Mouse (Mus musculus): ENCODE data around the gene Bcl2l1. TPM values are rescaled to one million over a fixed set of nuclear protein-coding genes. Genes with fewer than 3 reads are reported as not detected.

Gene Bcl2l1
- total and polyA plus RNA-seq, 2 experiments from 2014 or later, result 124 to 158 TPM

DNA sequence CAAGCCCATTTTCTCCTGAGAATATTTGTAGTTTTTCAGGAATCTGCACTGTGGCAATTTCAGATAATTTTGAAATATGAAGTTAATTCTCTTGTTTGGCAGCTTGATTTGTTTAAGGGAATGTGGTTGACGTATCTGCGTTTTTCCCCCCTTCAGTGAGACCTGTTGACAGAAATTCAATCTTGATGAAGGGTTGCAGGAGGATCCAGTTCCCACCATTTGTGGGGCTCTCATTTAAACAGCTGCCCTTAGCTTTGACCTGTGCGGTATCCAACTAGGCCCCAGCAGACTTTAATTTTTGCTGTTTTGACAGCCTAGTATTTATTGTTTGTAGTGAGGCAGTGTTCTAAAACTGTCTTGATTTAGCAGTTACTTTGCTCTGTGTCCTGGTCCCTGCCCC is 28.0 kb upstream of the Bcl2l1 start:
- Histone ChIP-seq H3K27ac (ENCODE audit: low read depth, low read length) (no peak overlapping the region), H3K36me3 (ENCODE audit: insufficient read depth, low read length) (no peaks in the 10 kb centered on the region), H3K4me2 (ENCODE audit: low read depth, low read length, poor library complexity, severe bottlenecking) (no peak overlapping the region), H3K9ac (replicated peaks; ENCODE audit: low read length, poor library complexity, severe bottlenecking) (no peak overlapping the region), H3K4me1 (ENCODE audit: insufficient read depth, low read length) (no peaks in the 10 kb centered on the region), H3K4me3 (ENCODE audit: low read depth, low read length) (no peak overlapping the region), H3K9me3 (ENCODE audit: low read length) (no peaks in the 10 kb centered on the region), H3K27me3 (ENCODE audit: insufficient read depth, low read length) (no peaks in the 10 kb centered on the region)
- DNase-seq (ENCODE audit: low spot score) (no peak), ATAC-seq (ENCODE audit: low FRiP score) (no peak)
- no peak for TF ChIP-seq CTCF (IDR thresholded peaks at IDR 0.05)
- 90% methylated on average over 3 of the region's 3 CpGs for WGBS

DNA sequence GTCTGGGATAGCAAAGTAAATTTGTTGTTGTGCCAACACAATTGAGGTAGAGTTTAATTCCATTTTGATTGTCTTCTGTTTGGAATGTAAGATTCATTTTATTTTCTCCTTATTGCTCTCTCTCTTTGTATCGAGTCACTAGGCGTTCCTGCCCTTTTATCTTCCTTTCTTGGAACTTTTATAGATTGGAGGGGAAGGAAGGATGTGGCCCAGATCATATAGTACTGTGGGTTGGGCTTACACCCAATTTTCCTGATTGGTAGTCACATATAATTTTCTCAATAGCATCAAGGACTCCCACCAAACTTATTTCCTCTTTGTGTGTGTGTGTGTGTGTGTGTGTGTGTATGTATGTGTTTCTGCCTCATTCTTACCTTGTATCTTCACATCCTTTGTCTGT is 16.9 kb upstream of the Bcl2l1 start:
- 3% methylated on average over 2 of the region's 2 CpGs for WGBS
- H3K36me3 ChIP-seq (ENCODE audit: insufficient read depth, low read length), result no peaks in the 10 kb centered on the region
- no peaks in the 10 kb centered on the region for H3K9me3 ChIP-seq (ENCODE audit: low read length)
- ATAC-seq (ENCODE audit: low FRiP score) (no peak), DNase-seq (ENCODE audit: low spot score) (no peak)
- H3K4me2 ChIP-seq (ENCODE audit: low read depth, low read length, poor library complexity, severe bottlenecking), result peak overlapping the region; percentile 92
- H3K27ac ChIP-seq (ENCODE audit: low read depth, low read length), result no peak overlapping the region
- no peaks in the 10 kb centered on the region for H3K27me3 ChIP-seq (ENCODE audit: insufficient read depth, low read length)
- no peak overlapping the region for H3K9ac ChIP-seq (replicated peaks; ENCODE audit: low read length, poor library complexity, severe bottlenecking)
- H3K4me1 ChIP-seq (ENCODE audit: insufficient read depth, low read length), result no peaks in the 10 kb centered on the region
- H3K4me3 ChIP-seq (ENCODE audit: low read depth, low read length), result peak overlapping the region; percentile 53
- no peak for TF ChIP-seq CTCF (IDR thresholded peaks at IDR 0.05)

DNA sequence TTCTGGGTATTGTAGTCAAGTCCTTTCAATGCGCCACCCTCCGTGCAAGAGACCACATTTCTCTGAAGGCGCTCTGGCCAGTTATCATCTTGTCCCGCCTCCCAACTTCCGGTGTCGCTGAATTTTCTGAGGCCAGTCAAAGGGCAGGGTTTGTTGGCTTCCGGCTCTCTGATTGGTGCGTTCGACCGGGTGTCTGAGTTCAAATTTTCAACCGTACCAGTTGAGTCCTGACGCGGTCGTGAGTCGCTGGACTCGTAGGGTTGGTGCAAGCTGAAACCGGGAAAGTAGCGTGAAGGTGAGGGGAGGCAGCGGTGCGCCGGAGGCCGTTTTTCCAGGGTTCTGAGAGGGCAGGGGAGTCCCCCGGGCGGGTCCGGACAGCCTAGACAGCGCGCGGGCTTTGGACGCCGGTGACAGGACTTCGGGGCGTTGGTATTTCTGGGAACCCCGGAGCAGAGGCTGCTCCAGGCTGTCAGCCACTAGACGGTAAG is 16.3 kb upstream of the Bcl2l1 start, which contains the start of gene Tpx2:
Gene Tpx2, plus strand, starts transcription at position 150 of the 488 bp plus-strand sequence.
- H3K27ac ChIP-seq (ENCODE audit: low read depth, low read length), result no peak within 1 kb of the TSS
- peak; percentile 98 for ATAC-seq (ENCODE audit: low FRiP score)
- WGBS, result under 1% methylated on average over 34 of the region's 34 CpGs

DNA sequence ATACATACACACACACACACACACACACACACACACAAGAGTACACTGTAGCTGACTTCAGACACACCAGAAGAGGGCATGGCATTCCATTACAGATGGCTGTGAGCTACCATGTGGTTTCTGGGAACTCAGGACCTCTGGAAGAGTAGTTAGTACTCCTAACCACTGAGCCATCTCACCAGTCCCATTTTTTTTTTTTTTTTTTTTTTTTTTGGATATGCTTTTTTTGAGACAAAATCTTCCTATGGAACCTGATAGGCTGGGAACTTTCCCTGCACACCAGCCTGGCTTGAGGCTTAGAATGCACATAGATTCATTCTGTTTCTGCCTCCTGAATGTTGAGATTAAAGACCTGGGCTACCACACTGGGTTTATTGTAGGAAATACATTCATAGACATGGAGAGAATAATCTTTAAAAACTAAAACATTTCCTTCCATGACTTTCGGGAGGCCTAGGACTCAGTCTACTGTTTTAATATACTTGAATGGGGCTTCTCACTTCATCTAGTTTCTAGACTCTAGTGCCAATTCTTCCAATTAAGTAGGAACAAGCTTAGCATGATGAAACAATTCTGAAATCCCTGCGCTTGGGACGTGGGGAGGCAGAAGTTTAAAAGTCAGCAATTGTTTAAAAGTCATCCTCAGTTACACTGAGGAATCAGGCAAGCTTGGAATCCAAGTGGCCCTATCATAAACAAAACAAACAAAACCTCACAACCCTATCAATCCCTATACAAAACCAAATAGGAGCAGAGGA is 15.7 kb upstream of the Bcl2l1 start:
- peak overlapping the region; percentile 40 for H3K4me2 ChIP-seq (ENCODE audit: low read depth, low read length, poor library complexity, severe bottlenecking)
- no peaks in the 10 kb centered on the region for H3K36me3 ChIP-seq (ENCODE audit: insufficient read depth, low read length)
- peak overlapping the region; percentile 53; the same call in 1 of the 2 replicates for H3K4me3 ChIP-seq (ENCODE audit: low read depth, low read length)
- no peak overlapping the region for H3K27ac ChIP-seq (ENCODE audit: low read depth, low read length)
- ATAC-seq (ENCODE audit: low FRiP score) (no peak; the same call in 1 of the 2 replicates), DNase-seq (ENCODE audit: low spot score) (no peak)
- 9% methylated on average over 3 of the region's 3 CpGs for WGBS
- H3K9ac ChIP-seq (replicated peaks; ENCODE audit: low read length, poor library complexity, severe bottlenecking), result no peak overlapping the region
- TF ChIP-seq CTCF (IDR thresholded peaks at IDR 0.05), result no peak
- H3K9me3 ChIP-seq (ENCODE audit: low read length), result no peaks in the 10 kb centered on the region
- H3K27me3 ChIP-seq (ENCODE audit: insufficient read depth, low read length), result no peaks in the 10 kb centered on the region
- H3K4me1 ChIP-seq (ENCODE audit: insufficient read depth, low read length), result no peaks in the 10 kb centered on the region

More for the DNA sequence above, 16.3 kb upstream of the Bcl2l1 start, which contains the start of gene Tpx2:
- peak; percentile 61 for TF ChIP-seq CTCF (IDR thresholded peaks at IDR 0.05)
- H3K4me2 ChIP-seq (ENCODE audit: low read depth, low read length, poor library complexity, severe bottlenecking), result peak within 1 kb of the TSS; percentile 92
- peak within 1 kb of the TSS; percentile 53 for H3K4me3 ChIP-seq (ENCODE audit: low read depth, low read length)
- H3K36me3 ChIP-seq (ENCODE audit: insufficient read depth, low read length), result no peaks in the 10 kb centered on the region
- no peaks in the 10 kb centered on the region for H3K9me3 ChIP-seq (ENCODE audit: low read length)
- no peak within 1 kb of the TSS for H3K9ac ChIP-seq (replicated peaks; ENCODE audit: low read length, poor library complexity, severe bottlenecking)
- no peaks in the 10 kb centered on the region for H3K4me1 ChIP-seq (ENCODE audit: insufficient read depth, low read length)
- peak; percentile 99 for DNase-seq (ENCODE audit: low spot score)
- no peaks in the 10 kb centered on the region for H3K27me3 ChIP-seq (ENCODE audit: insufficient read depth, low read length)

DNA sequence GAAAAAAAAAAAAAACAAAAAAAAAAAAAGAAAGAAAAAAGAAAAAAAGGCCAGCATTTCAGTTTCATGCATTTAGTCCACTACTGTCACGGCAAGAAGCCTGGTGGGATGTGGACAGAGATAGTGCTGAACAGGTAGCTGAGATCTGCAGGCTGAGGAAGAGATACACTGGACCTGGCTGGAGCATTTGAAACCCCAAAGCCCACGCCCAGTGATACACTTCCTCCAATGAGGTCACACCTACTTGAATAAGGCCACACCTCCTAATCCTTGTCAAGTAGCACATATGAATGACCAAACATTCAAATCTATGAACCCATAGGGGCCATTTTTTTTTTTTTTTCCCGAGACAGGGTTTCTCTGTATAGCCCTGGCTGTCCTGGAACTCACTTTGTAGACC is 11.2 kb upstream of the Bcl2l1 start:
- no peak for TF ChIP-seq CTCF (IDR thresholded peaks at IDR 0.05)
- no peaks in the 10 kb centered on the region for H3K27me3 ChIP-seq (ENCODE audit: insufficient read depth, low read length)
- H3K27ac ChIP-seq (ENCODE audit: low read depth, low read length), result no peak overlapping the region
- 66% methylated on average over 3 of the region's 3 CpGs for WGBS
- no peak overlapping the region for H3K4me3 ChIP-seq (ENCODE audit: low read depth, low read length)
- ATAC-seq (ENCODE audit: low FRiP score) (no peak), DNase-seq (ENCODE audit: low spot score) (no peak)
- H3K9ac ChIP-seq (replicated peaks; ENCODE audit: low read length, poor library complexity, severe bottlenecking), result no peak overlapping the region
- no peak overlapping the region for H3K4me2 ChIP-seq (ENCODE audit: low read depth, low read length, poor library complexity, severe bottlenecking)
- no peaks in the 10 kb centered on the region for H3K9me3 ChIP-seq (ENCODE audit: low read length)
- H3K36me3 ChIP-seq (ENCODE audit: insufficient read depth, low read length), result no peaks in the 10 kb centered on the region
- H3K4me1 ChIP-seq (ENCODE audit: insufficient read depth, low read length), result no peaks in the 10 kb centered on the region

DNA sequence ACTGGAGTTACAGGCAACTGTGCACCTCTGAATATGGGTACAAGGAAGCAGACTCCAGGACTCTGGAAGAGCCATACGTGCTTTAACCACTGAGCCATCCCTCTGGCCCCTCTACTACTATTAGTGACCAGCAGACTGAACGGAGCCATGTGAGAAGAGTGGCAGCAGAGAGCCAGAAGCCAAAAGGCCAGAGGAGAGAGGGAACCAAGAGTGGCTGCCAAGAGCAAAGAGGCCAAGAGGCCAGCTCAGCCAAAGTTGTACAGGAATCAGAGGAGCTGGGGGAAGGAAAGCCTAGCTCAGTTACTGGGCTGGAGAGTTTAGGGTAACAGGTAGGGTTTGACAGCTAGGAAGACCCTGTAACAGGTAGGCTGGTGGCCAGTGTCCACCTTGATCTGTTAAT is 7.7 kb upstream of the Bcl2l1 start:
- 81% methylated on average over 2 of the region's 2 CpGs for WGBS
- no peaks in the 10 kb centered on the region for H3K9me3 ChIP-seq (ENCODE audit: low read length)
- no peak overlapping the region for H3K4me3 ChIP-seq (ENCODE audit: low read depth, low read length)
- no peak overlapping the region for H3K9ac ChIP-seq (replicated peaks; ENCODE audit: low read length, poor library complexity, severe bottlenecking)
- H3K27me3 ChIP-seq (ENCODE audit: insufficient read depth, low read length), result no peaks in the 10 kb centered on the region
- TF ChIP-seq CTCF (IDR thresholded peaks at IDR 0.05), result no peak
- no peak overlapping the region for H3K4me2 ChIP-seq (ENCODE audit: low read depth, low read length, poor library complexity, severe bottlenecking)
- H3K36me3 ChIP-seq (ENCODE audit: insufficient read depth, low read length), result no peaks in the 10 kb centered on the region
- DNase-seq (ENCODE audit: low spot score) (no peak), ATAC-seq (ENCODE audit: low FRiP score) (no peak)
- no peak overlapping the region for H3K27ac ChIP-seq (ENCODE audit: low read depth, low read length)
- no peaks in the 10 kb centered on the region for H3K4me1 ChIP-seq (ENCODE audit: insufficient read depth, low read length)
